Mouse (Mus musculus): ENCODE results near the gene Siah1b.
A peak's percentile ranks its signal among the peaks of the same experiment; 100 is the strongest.

Gene Siah1b

GRCm38 (mm10) chrX:164076040-164076775 lies at the start of gene Siah1b:
Gene Siah1b (minus strand): TSS chrX:164076493.
- DNase-seq (ENCODE audit: low read depth) = peak; percentile 78

- no peak for DNase-seq (ENCODE audit: low read depth)
Observed at GRCm38 (mm10) chrX:164123942-164124341, 47.6 kb upstream of the Siah1b start.

GRCm38 (mm10) chrX:164113744-164114143 lies 37.5 kb upstream of the Siah1b start:
- no peak for DNase-seq (ENCODE audit: low read depth)

- no peak for DNase-seq (ENCODE audit: low read depth)
Observed at GRCm38 (mm10) chrX:164111146-164111545, 34.9 kb upstream of the Siah1b start.

- DNase-seq (ENCODE audit: low read depth) = no peak
Observed at GRCm38 (mm10) chrX:164102656-164103055, 26.4 kb upstream of the Siah1b start.

GRCm38 (mm10) chrX:164102198-164102597 lies 25.9 kb upstream of the Siah1b start:
- no peak for DNase-seq (ENCODE audit: low read depth)

GRCm38 (mm10) chrX:164101483-164101882 lies 25.2 kb upstream of the Siah1b start:
- DNase-seq (ENCODE audit: low read depth) = no peak

- DNase-seq (ENCODE audit: low read depth) = no peak
Observed at GRCm38 (mm10) chrX:164095838-164096237, 19.5 kb upstream of the Siah1b start.

- DNase-seq (ENCODE audit: low read depth) = no peak
Observed at GRCm38 (mm10) chrX:164093435-164093834, 17.1 kb upstream of the Siah1b start.

GRCm38 (mm10) chrX:164092300-164093169 lies 16.2 kb upstream of the Siah1b start:
- no peak for DNase-seq (ENCODE audit: low read depth)

- no peak for DNase-seq (ENCODE audit: low read depth)
Observed at GRCm38 (mm10) chrX:164089916-164090315, 13.6 kb upstream of the Siah1b start.

- DNase-seq (ENCODE audit: low read depth) = no peak
Observed at GRCm38 (mm10) chrX:164088582-164088981, 12.3 kb upstream of the Siah1b start, which contains the start of gene Cltrn. Gene Cltrn (plus strand): TSS chrX:164088830.

- DNase-seq (ENCODE audit: low read depth) = no peak
Observed at GRCm38 (mm10) chrX:164082030-164082429, 5.7 kb upstream of the Siah1b start.

GRCm38 (mm10) chrX:164068968-164069367 lies 7.3 kb downstream of the Siah1b start:
- no peak for DNase-seq (ENCODE audit: low read depth)

- peak; percentile 36 for DNase-seq (ENCODE audit: low read depth)
Observed at GRCm38 (mm10) chrX:164066185-164066584, 10.1 kb downstream of the Siah1b start.

GRCm38 (mm10) chrX:164059070-164059469 lies 17.2 kb downstream of the Siah1b start:
- no peak for DNase-seq (ENCODE audit: low read depth)

- no peak for DNase-seq (ENCODE audit: low read depth)
Observed at GRCm38 (mm10) chrX:164058523-164058922, 17.8 kb downstream of the Siah1b start.

- DNase-seq (ENCODE audit: low read depth) = no peak
Observed at GRCm38 (mm10) chrX:164055726-164056125, 20.6 kb downstream of the Siah1b start.

- DNase-seq (ENCODE audit: low read depth) = no peak
Observed at GRCm38 (mm10) chrX:164046736-164047135, 29.6 kb downstream of the Siah1b start.

GRCm38 (mm10) chrX:164042069-164042468 lies 34.2 kb downstream of the Siah1b start:
- no peak for DNase-seq (ENCODE audit: low read depth)

GRCm38 (mm10) chrX:164038882-164039281 lies 37.4 kb downstream of the Siah1b start:
- DNase-seq (ENCODE audit: low read depth) = no peak

- DNase-seq (ENCODE audit: low read depth) = no peak
Observed at GRCm38 (mm10) chrX:164035931-164036330, 40.4 kb downstream of the Siah1b start.

GRCm38 (mm10) chrX:164035401-164035800 lies 40.9 kb downstream of the Siah1b start:
- DNase-seq (ENCODE audit: low read depth) = no peak
